Mouse (Mus musculus): Measurements from ENCODE around the gene Cyp2d9.
"Not testable (repeated sequence)": the region's sequence is repeated elsewhere in the genome, so short reads cannot be mapped to it uniquely, and the experiment has no call there.

The Cyp2d9 gene

GRCm38 (mm10) chr15:82450045-82450444 lies 16.8 kb downstream of the Cyp2d9 start:
- DNase-seq (ENCODE audit: low spot score in 2 of 2) = not testable (repeated sequence)

DNA sequence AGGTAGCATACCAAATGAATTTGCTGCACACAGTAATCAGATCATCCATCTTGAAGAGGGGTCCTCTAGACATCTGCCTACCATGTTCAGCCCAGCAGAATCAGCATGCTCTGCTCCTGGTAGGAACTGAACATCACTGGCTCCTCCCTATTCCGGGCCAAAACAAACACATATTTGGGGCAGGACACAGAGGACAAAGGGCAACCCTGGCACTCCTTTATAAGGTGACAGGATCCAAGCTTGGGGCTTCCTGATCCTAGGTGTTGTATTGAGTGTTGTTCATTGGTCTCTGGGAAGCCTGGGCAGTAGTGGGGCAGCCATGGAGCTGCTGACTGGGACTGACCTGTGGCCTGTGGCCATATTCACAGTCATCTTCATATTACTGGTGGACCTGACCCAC lies 18.9 kb downstream of the Cyp2d9 start:
- DNase-seq (ENCODE audit: low spot score in 2 of 2) = not testable (repeated sequence)

- not testable (repeated sequence) for DNase-seq (ENCODE audit: low spot score in 2 of 2)
Observed at GRCm38 (mm10) chr15:82453501-82453900, 20.3 kb downstream of the Cyp2d9 start.

DNA sequence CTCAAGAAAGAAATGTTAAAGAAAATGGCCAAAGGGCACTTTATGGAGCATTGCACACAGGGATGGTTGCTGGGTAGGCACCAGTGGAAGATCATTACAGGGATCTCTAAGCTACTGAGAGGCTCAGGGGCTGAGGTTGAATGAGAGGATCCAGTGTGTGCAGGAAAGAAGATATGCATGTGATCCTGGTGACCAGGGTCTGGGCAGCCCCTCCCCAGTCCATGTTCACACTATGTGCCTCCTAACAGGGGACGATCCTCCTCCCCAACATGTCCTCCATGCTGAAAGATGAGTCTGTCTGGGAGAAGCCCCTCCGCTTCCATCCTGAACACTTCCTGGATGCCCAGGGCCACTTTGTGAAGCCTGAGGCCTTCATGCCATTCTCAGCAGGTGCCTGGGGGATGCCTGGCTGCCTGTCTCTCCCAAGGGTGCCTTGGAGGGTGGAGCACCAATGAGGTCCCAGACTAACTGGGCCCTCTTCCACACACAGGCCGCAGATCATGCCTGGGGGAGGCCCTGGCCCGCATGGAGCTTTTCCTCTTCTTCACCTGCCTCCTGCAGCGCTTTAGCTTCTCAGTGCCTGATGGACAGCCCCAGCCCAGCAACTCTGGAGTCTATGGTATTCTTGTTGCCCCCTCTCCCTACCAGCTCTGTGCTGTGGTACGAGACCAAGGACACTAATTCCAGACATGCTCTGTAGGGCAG lies 23.0 kb downstream of the Cyp2d9 start:
- not testable (repeated sequence) for DNase-seq (ENCODE audit: low spot score in 2 of 2)

DNA sequence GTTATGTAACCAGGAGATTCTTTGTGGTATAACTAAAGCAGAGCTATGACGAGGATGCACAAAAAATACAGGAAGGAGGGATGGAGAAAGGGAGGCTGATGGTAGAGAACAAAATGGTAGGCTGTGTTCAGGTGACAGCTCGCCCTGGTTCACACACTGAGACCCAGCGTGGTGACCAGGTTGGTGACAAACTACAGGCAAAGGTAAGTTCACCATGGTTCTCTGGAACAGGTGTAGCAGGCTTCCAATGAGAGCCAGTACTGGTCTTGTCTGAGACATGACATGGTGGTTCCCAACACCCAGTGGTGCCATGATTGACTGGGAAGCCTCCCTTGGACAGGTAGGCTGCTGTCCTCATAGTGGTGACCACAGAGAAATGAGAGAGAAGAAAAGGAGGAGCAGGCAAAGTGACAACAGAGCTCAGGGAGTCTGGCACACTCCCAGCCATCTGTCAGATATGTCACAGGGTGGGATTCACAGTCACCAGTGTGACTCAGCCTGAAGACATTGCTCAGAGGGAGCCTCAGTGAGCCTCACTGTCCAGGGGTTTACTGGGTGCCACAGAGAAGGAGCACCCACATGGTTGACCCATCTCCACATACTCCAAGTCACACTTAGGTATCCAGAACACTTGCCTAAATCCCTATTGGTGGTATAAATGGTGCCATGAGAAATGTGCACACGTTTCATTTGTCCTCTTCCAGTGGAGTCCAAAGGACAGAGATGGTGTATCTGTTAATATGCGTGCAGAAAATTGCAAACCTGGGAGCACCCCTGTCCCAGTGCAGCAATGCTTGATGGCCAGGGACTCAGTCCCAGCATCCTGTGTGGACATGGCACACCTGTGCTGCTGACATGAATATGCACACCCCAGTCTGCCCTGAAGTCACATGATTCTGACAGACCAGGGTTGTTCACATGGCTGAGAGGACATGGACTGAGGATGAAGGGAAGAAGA lies 24.1 kb downstream of the Cyp2d9 start:
- no peak for DNase-seq (ENCODE audit: low spot score in 2 of 2)

GRCm38 (mm10) chr15:82459266-82459665 lies 26.0 kb downstream of the Cyp2d9 start:
- not testable (repeated sequence) for DNase-seq (ENCODE audit: low spot score in 2 of 2)

- no peak for DNase-seq (ENCODE audit: low spot score in 2 of 2)
Observed at GRCm38 (mm10) chr15:82464701-82465100, 31.5 kb downstream of the Cyp2d9 start.

GRCm38 (mm10) chr15:82494273-82494672 lies 61.0 kb downstream of the Cyp2d9 start:
- not testable (repeated sequence) for DNase-seq (ENCODE audit: low spot score in 2 of 2)
